Mouse (Mus musculus) hindbrain, embryonic 11.5 days (tissue): ENCODE data around the gene Ces5a. TPM values are rescaled to one million over a fixed set of nuclear protein-coding genes. Genes with fewer than 3 reads are reported as not detected.

Source experiments
- ATAC-seq: fragments of 200-750 bp; cut with Nextera tagmentation; 2 replicates; pipeline ENCODE4 v1.8.0; 2017; ENCODE audit warnings: mild to moderate bottlenecking, moderate TSS enrichment, moderate library complexity; ENCODE audit not compliant: low FRiP score
- DNase-seq: peaks from one replicate; pipeline ENCODE4 v3.0.0-alpha.2; 2015; ENCODE audit warnings: low spot score
- H3K27ac ChIP-seq: fragments of 300-500 bp; sonication (generic); 2 replicates; pipeline ENCODE4 v1.5.1; 2014; ENCODE audit warnings: mild to moderate bottlenecking, low read depth, low read length
- H3K27me3 ChIP-seq: fragments of 300-500 bp; sonication (generic); 2 replicates; pipeline ENCODE4 v1.6.1; 2014; ENCODE audit warnings: mild to moderate bottlenecking, low read length, moderate library complexity, mixed read lengths; ENCODE audit not compliant: control insufficient read depth, insufficient read depth
- H3K36me3 ChIP-seq: fragments of 300-500 bp; sonication (generic); 2 replicates; pipeline ENCODE4 v1.6.1; 2014; ENCODE audit warnings: mild to moderate bottlenecking, low read length, moderate library complexity, mixed read lengths; ENCODE audit not compliant: control insufficient read depth, insufficient read depth
- H3K4me1 ChIP-seq: fragments of 300-500 bp; sonication (generic); replicated peaks from 2 replicates; pipeline ENCODE4 v1.6.1; 2014; ENCODE audit warnings: low read length, mixed read lengths; ENCODE audit not compliant: control insufficient read depth, insufficient read depth
- H3K4me2 ChIP-seq: fragments of 300-500 bp; sonication (generic); replicated peaks from 2 replicates; pipeline ENCODE4 v1.6.1; 2014; ENCODE audit warnings: mild to moderate bottlenecking, low read depth, low read length
- H3K4me3 ChIP-seq: fragments of 300-500 bp; sonication (generic); 2 replicates; pipeline ENCODE4 v1.5.1; 2014; ENCODE audit warnings: low read depth, low read length
- H3K9ac ChIP-seq: fragments of 300-500 bp; sonication (generic); 2 replicates; pipeline ENCODE4 v1.6.1; 2014; ENCODE audit warnings: low read depth, low read length
- H3K9me3 ChIP-seq: fragments of 300-500 bp; sonication (generic); 2 replicates; pipeline ENCODE4 v1.6.1; 2016; ENCODE audit warnings: low read length; ENCODE audit not compliant: control insufficient read depth
- WGBS: fragments of 180-500 bp; shearing (Covaris S2); extraction: QIAGEN DNeasy Blood & Tissue Kit; methylation state at CpG from one replicate; pipeline ENCODE4 v1.1.7; 2014; 5-methylcytosine and 5-hydroxymethylcytosine counted together
- polyA plus RNA-seq: library from polyadenylated mRNA; unstranded; fragments of >200 nt; fragmentation: Nextera tagmentation; extraction: Ambion mirVana; gene quantifications from 2 replicates; pipeline ENCODE4 v1.2.1, GENCODE M21; 2014

Ces5a gene
- polyA plus RNA-seq = 0.21 TPM in 1 of 2 replicates, not detected in the other

DNA sequence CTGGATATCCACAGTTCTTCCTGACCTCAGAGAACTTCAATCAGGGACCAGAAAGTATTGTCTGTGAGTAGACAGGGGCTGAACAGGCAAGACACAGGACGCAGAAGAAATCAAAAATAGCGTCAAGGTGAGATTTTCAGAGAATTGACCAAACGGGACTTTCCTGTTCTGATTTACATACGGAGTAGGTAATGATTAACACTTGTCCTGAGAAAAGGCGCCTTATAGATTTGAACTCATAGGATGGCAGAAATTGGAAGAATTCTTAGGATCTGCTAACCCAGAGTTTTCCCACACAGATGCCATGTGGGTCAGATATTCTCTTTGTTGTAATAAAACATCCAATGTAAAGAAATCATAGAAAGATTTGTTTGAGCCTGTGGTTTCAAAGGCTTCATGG is at the start of gene Ces5a:
TSS of gene Ces5a (minus strand) at position 101 of the 400 bp plus-strand sequence.
- ATAC-seq = no peak
- H3K9me3 ChIP-seq = no peaks in the 10 kb centered on the region

DNA sequence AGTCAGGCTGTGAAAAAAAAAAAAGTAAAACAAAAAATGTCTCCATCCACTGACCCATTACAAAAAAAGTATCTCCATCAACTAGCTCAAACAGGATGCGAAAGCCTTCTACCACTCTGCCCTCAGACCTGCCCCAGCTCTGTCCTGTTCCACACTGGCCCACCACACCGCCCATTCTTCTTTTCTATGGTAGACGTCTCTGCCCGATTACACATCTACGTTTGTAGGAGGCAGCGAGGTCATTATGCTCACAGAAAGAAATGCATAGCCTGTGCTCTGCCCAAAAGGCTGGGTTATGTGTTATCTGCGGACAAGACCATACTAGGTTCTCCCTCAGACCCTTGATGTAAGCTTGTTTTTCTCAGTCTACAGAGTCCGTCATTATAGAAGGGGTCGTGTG is 37.2 kb upstream of the Ces5a start:
- ATAC-seq (no peak), DNase-seq (no peak)
- WGBS = 76% methylated on average over 9 of the region's 9 CpGs

More for the DNA sequence above, at the start of gene Ces5a:
- no peak within 1 kb of the TSS for H3K4me3 ChIP-seq
- no peaks in the 10 kb centered on the region for H3K4me1 ChIP-seq
- no peaks in the 10 kb centered on the region for H3K27me3 ChIP-seq
- no peak within 1 kb of the TSS for H3K9ac ChIP-seq
- 89% methylated on average over 5 of the region's 5 CpGs for WGBS
- no peak within 1 kb of the TSS for H3K27ac ChIP-seq
- H3K36me3 ChIP-seq = no peaks in the 10 kb centered on the region
- no peak within 1 kb of the TSS for H3K4me2 ChIP-seq
- no peak for DNase-seq

DNA sequence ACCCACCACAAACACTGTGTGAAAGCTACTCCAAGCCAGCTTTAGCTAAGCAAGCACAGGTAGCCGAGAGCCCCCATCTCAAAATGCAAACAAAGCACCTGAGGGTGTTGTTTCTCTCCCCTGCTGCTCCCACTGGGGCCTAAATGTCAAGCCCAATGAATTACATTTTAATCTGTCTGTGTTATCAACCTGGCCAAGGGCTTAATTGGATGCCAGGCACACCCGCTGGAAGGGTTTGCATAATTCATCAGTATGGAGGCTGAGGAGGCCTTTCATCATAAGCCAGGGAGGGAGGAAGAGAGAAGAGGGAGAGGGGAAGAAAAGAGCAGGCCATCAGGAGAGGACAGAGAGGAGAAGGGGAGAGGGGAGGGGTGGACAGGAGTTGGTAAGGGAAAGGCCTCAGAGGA is 36.5 kb upstream of the Ces5a start:
- no peaks in the 10 kb centered on the region; the same call in 1 of the 2 replicates for H3K4me1 ChIP-seq
- no peak overlapping the region for H3K4me3 ChIP-seq
- DNase-seq (peak; percentile 41), ATAC-seq (peak; percentile 60; the same call in 1 of the 2 replicates)
- H3K27me3 ChIP-seq = no peaks in the 10 kb centered on the region
- H3K9me3 ChIP-seq = no peaks in the 10 kb centered on the region
- H3K4me2 ChIP-seq = no peak overlapping the region
- 31% methylated on average over 2 of the region's 2 CpGs for WGBS
- H3K36me3 ChIP-seq = no peaks in the 10 kb centered on the region
- H3K9ac ChIP-seq = no peak overlapping the region
- 0 out of 2 replicates have a peak overlapping the region, but pooled peaks have one; percentile 19 for H3K27ac ChIP-seq

More for the DNA sequence above, 37.2 kb upstream of the Ces5a start:
- H3K27ac ChIP-seq = no peak overlapping the region
- H3K4me3 ChIP-seq = no peak overlapping the region
- no peaks in the 10 kb centered on the region for H3K36me3 ChIP-seq
- no peak overlapping the region for H3K4me2 ChIP-seq
- H3K9me3 ChIP-seq = no peaks in the 10 kb centered on the region
- H3K9ac ChIP-seq = no peak overlapping the region
- H3K27me3 ChIP-seq = no peaks in the 10 kb centered on the region
- no peaks in the 10 kb centered on the region; the same call in 1 of the 2 replicates for H3K4me1 ChIP-seq

DNA sequence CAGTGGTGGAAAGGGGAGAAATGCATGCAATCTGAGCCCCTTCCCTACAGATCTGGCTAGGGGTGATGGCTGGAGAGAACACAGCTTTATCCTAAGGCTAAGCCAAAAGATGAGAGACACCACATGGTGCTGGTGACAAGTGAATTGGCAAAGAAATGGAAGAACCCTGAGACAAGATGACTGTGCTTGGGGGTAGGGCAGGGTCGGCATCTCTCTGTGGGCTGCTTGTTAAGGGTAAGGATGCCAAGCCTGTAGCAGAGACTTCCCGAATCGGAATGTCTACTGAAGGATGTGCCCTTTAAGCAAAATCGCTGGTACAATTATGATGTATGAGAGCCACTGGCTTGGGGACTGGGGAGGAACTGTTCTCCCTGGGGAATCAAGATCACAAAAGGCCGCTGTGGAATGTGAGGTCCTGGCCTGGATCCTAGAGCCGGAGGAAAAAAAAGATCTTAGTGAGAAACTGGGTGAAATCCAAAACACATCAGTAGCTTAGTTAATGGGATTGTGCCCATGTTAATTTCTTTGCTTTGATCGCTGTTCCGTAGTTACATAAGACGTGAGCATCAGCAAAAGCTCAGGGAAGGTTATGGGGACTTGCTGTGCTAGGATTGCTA is 35.8 kb upstream of the Ces5a start:
- Histone ChIP-seq H3K4me1 (no peaks in the 10 kb centered on the region; the same call in 1 of the 2 replicates), H3K9me3 (no peaks in the 10 kb centered on the region), H3K27ac (0 out of 2 replicates have a peak overlapping the region, but pooled peaks have one; percentile 19), H3K36me3 (no peaks in the 10 kb centered on the region), H3K9ac (no peak overlapping the region), H3K27me3 (no peaks in the 10 kb centered on the region), H3K4me3 (no peak overlapping the region), H3K4me2 (no peak overlapping the region)
- WGBS = 38% methylated on average over 9 of the region's 9 CpGs
- no peak for ATAC-seq
- peak; percentile 23 for DNase-seq

GRCm38 (mm10) chr8:93570186-93570530 is 34.5 kb upstream of the Ces5a start:
- ATAC-seq (no peak), DNase-seq (no peak)
- no peak overlapping the region for H3K4me3 ChIP-seq
- no peak overlapping the region for H3K4me2 ChIP-seq
- no peaks in the 10 kb centered on the region for H3K27me3 ChIP-seq
- H3K27ac ChIP-seq = peak overlapping the region; percentile 14; the same call in 1 of the 2 replicates
- H3K36me3 ChIP-seq = no peaks in the 10 kb centered on the region
- no peaks in the 10 kb centered on the region for H3K9me3 ChIP-seq
- no peak overlapping the region for H3K9ac ChIP-seq
- H3K4me1 ChIP-seq = no peaks in the 10 kb centered on the region; the same call in 1 of the 2 replicates
- 69% methylated on average over 2 of the region's 2 CpGs for WGBS

DNA sequence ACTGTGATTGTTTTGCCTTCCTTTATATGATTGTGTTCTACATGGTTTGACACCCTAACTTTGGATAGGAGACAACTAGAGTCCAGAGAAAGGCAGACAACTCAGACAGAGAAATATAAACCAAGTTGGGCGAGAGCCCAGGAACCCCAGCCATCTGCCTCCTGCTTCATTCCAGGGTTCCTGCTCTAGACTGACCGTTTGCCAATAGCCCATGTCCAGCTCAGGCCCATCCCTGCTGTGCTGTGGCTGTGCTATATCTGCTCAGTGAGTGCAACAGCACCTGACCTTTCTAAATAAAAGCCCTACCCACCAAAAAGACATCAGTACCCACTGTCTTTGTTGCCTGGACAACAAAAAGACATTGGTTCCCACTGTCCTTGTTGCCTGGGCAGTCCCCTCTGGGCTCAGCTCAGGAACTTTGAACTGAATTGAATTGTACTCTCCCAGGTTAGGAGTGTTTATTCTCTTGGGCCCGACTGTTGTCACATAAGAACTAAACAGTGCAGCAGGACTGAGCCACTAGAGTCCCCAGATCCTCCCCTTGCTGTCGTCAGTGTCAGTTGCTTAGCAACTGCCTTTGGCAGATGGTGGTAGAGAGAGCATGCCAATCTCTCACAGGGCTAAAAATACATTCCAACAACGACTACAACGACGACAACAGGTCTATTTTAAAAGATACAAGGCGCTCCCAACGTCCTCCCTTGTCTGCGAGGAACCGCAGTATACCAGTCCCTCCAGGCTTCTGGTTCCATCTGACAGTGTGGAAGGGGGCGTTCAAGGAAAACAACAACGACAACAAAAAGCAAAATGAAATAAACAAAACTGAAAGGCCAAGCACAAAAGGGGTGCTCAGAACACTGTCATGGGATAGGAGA is 33.9 kb upstream of the Ces5a start:
- no peaks in the 10 kb centered on the region for H3K27me3 ChIP-seq
- peak; percentile 81 for ATAC-seq

GRCm38 (mm10) chr8:93568666-93569065 is 33.0 kb upstream of the Ces5a start:
- Histone ChIP-seq H3K9ac (no peak overlapping the region), H3K27me3 (no peaks in the 10 kb centered on the region), H3K4me2 (no peak overlapping the region), H3K4me1 (no peaks in the 10 kb centered on the region; the same call in 1 of the 2 replicates), H3K4me3 (no peak overlapping the region), H3K36me3 (no peaks in the 10 kb centered on the region), H3K27ac (no peak overlapping the region), H3K9me3 (no peaks in the 10 kb centered on the region)
- WGBS = 95% methylated on average over 3 of the region's 3 CpGs
- ATAC-seq = no peak
- no peak for DNase-seq

More for the DNA sequence above, 33.9 kb upstream of the Ces5a start:
- H3K9me3 ChIP-seq = no peaks in the 10 kb centered on the region
- H3K36me3 ChIP-seq = no peaks in the 10 kb centered on the region
- H3K4me2 ChIP-seq = no peak overlapping the region
- 43% methylated on average over 13 of the region's 13 CpGs for WGBS
- peak overlapping the region; percentile 14; the same call in 1 of the 2 replicates for H3K27ac ChIP-seq
- no peak overlapping the region for H3K4me3 ChIP-seq
- peak; percentile 51 for DNase-seq
- no peaks in the 10 kb centered on the region; the same call in 1 of the 2 replicates for H3K4me1 ChIP-seq
- H3K9ac ChIP-seq = no peak overlapping the region

GRCm38 (mm10) chr8:93567086-93567485 is 31.5 kb upstream of the Ces5a start:
- H3K4me3 ChIP-seq = no peak overlapping the region
- no peak overlapping the region for H3K9ac ChIP-seq
- no peaks in the 10 kb centered on the region for H3K27me3 ChIP-seq
- H3K4me2 ChIP-seq = no peak overlapping the region
- H3K36me3 ChIP-seq = no peaks in the 10 kb centered on the region
- H3K4me1 ChIP-seq = no peaks in the 10 kb centered on the region; the same call in 1 of the 2 replicates
- H3K27ac ChIP-seq = no peak overlapping the region
- no peak for ATAC-seq
- H3K9me3 ChIP-seq = no peaks in the 10 kb centered on the region
- 82% methylated on average over 9 of the region's 9 CpGs for WGBS
- DNase-seq = no peak
